Mouse (Mus musculus): ENCODE data around the gene Lig1.

GRCm38 (mm10) chr7:13291370-13291769 is 14.3 kb downstream of the Lig1 start:
- TF ChIP-seq CTCF (conservative IDR thresholded peaks at IDR 0.05; ENCODE audit: low read length) (no peak), POU5F1 (IDR thresholded peaks at IDR 0.05; ENCODE audit: borderline replicate concordance, low read length) (no peak), NANOG (IDR thresholded peaks at IDR 0.05; ENCODE audit: borderline replicate concordance, low read length) (no peak)

All from E14TG2a.4 (cell line).